Mouse (Mus musculus): Measurements from ENCODE around the gene Gbp8. TPM values are rescaled to one million over a fixed set of nuclear protein-coding genes. Genes with fewer than 3 reads are reported as not detected.
"Not testable (repeated sequence)": the region's sequence is repeated elsewhere in the genome, so short reads cannot be mapped to it uniquely, and the experiment has no call there.

Gene Gbp8
- polyA plus RNA-seq (2016; fragmentation: Nextera tagmentation; extraction: Ambion mirVana), result 0.29 and 0.33 TPM in 2 replicates

GRCm38 (mm10) chr5:105139409-105140088, at the start of gene Gbp8, which contains the start of the genes Gbp9 and Gbp4:
Gbp8 (minus strand) TSS chr5:105139540.
Gbp9 (minus strand) TSS chr5:105139539.
Gbp4 (minus strand) TSS chr5:105139586.
- H3K36me3 ChIP-seq; H3K9me3 ChIP-seq; H3K4me2 ChIP-seq (replicated peaks); H3K9ac ChIP-seq; ATAC-seq (ENCODE audit: low FRiP score, low read depth); H3K27ac ChIP-seq; H3K4me3 ChIP-seq; H3K4me1 ChIP-seq; H3K27me3 ChIP-seq (replicated peaks): not testable (repeated sequence)
- WGBS, result 30% methylated on average over 2 of the region's 2 CpGs

- Histone ChIP-seq H3K4me2 (replicated peaks) (no peak overlapping the region), H3K4me3 (no peak overlapping the region), H3K27me3 (replicated peaks) (no peaks in the 10 kb centered on the region), H3K4me1 (no peaks in the 10 kb centered on the region), H3K27ac (no peak overlapping the region), H3K36me3 (no peaks in the 10 kb centered on the region), H3K9ac (no peak overlapping the region), H3K9me3 (no peaks in the 10 kb centered on the region)
- no peak for ATAC-seq (ENCODE audit: low FRiP score, low read depth)
Measured at GRCm38 (mm10) chr5:105181446-105181845, 42.1 kb upstream of the Gbp8 start.

- H3K4me3 ChIP-seq, result no peak overlapping the region
- H3K27me3 ChIP-seq (replicated peaks), result no peaks in the 10 kb centered on the region
- no peak overlapping the region for H3K4me2 ChIP-seq (replicated peaks)
- no peak for ATAC-seq (ENCODE audit: low FRiP score, low read depth)
- H3K9me3 ChIP-seq, result no peaks in the 10 kb centered on the region
- 86% methylated on average over 5 of the region's 5 CpGs for WGBS
- no peak overlapping the region for H3K9ac ChIP-seq
- no peaks in the 10 kb centered on the region for H3K36me3 ChIP-seq
- H3K27ac ChIP-seq, result no peak overlapping the region
- no peaks in the 10 kb centered on the region for H3K4me1 ChIP-seq
Measured at GRCm38 (mm10) chr5:105156582-105156981, 17.2 kb upstream of the Gbp8 start.

- Histone ChIP-seq H3K9me3 (no peaks in the 10 kb centered on the region), H3K4me2 (replicated peaks) (no peak overlapping the region), H3K4me1 (no peaks in the 10 kb centered on the region), H3K9ac (no peak overlapping the region), H3K36me3 (no peaks in the 10 kb centered on the region), H3K4me3 (no peak overlapping the region), H3K27me3 (replicated peaks) (no peaks in the 10 kb centered on the region), H3K27ac (no peak overlapping the region)
- ATAC-seq (ENCODE audit: low FRiP score, low read depth), result no peak
Measured at GRCm38 (mm10) chr5:105154049-105154448, 14.7 kb upstream of the Gbp8 start.

- not testable (repeated sequence) for H3K9me3 ChIP-seq; H3K27ac ChIP-seq; H3K4me1 ChIP-seq; ATAC-seq (ENCODE audit: low FRiP score, low read depth); H3K27me3 ChIP-seq (replicated peaks); H3K36me3 ChIP-seq; H3K9ac ChIP-seq; H3K4me2 ChIP-seq (replicated peaks); H3K4me3 ChIP-seq
- whole genome bisulfite sequencing, result 68% methylated on average over 2 of the region's 2 CpGs
Measured at GRCm38 (mm10) chr5:105148062-105148461, 8.7 kb upstream of the Gbp8 start.

DNA sequence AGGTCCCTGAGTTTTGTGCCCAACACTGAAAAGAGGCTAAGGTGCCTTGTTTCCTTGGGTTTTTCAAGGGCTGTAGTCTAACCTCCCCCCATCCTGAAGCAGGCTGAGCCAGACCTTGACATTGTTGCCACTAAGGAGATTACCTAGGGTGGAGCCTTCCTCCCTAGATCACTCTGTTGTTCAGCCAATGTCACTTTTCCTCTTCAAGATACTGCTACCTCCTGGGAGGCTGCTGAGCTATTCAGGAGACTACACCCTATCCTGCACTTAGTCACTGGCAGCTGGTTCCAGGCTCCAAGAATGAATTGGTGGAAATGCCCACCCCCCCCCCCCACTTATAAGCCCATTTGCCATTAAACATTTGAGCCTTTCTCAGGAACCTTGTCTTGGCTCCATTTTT, 7.1 kb upstream of the Gbp8 start:
- no peaks in the 10 kb centered on the region for H3K36me3 ChIP-seq

GRCm38 (mm10) chr5:105145731-105146130, 6.4 kb upstream of the Gbp8 start:
- 68% methylated on average over 3 of the region's 3 CpGs for WGBS
- not testable (repeated sequence) for H3K27ac ChIP-seq, H3K36me3 ChIP-seq

More for the DNA sequence above, 7.1 kb upstream of the Gbp8 start:
- Histone ChIP-seq H3K9me3 (no peaks in the 10 kb centered on the region), H3K4me1 (no peaks in the 10 kb centered on the region), H3K27ac (no peak overlapping the region), H3K27me3 (replicated peaks) (no peaks in the 10 kb centered on the region), H3K4me2 (replicated peaks) (no peak overlapping the region), H3K9ac (no peak overlapping the region), H3K4me3 (no peak overlapping the region)
- no peak for ATAC-seq (ENCODE audit: low FRiP score, low read depth)

GRCm38 (mm10) chr5:105140089-105140810, 910 bp upstream of the Gbp8 start:
- 58% methylated on average over 2 of the region's 2 CpGs for WGBS
- H3K27me3 ChIP-seq (replicated peaks); H3K4me2 ChIP-seq (replicated peaks); H3K9me3 ChIP-seq; H3K9ac ChIP-seq; H3K4me1 ChIP-seq; H3K36me3 ChIP-seq; H3K4me3 ChIP-seq; H3K27ac ChIP-seq; ATAC-seq (ENCODE audit: low FRiP score, low read depth): not testable (repeated sequence)

More at GRCm38 (mm10) chr5:105145731-105146130, 6.4 kb upstream of the Gbp8 start:
- not testable (repeated sequence) for H3K9me3 ChIP-seq; H3K4me1 ChIP-seq; ATAC-seq (ENCODE audit: low FRiP score, low read depth); H3K4me2 ChIP-seq (replicated peaks); H3K4me3 ChIP-seq; H3K9ac ChIP-seq; H3K27me3 ChIP-seq (replicated peaks)

GRCm38 (mm10) chr5:105138906-105139305, 434 bp downstream of the Gbp8 start:
- 94% methylated on average over 1 of the region's 1 CpGs for WGBS
- H3K9me3 ChIP-seq, result no peaks in the 10 kb centered on the region
- no peak overlapping the region for H3K9ac ChIP-seq
- no peaks in the 10 kb centered on the region for H3K36me3 ChIP-seq
- H3K27ac ChIP-seq, result no peak overlapping the region
- H3K4me1 ChIP-seq, result no peaks in the 10 kb centered on the region
- ATAC-seq (ENCODE audit: low FRiP score, low read depth), result no peak
- no peak overlapping the region for H3K4me2 ChIP-seq (replicated peaks)
- no peak overlapping the region for H3K4me3 ChIP-seq
- H3K27me3 ChIP-seq (replicated peaks), result no peaks in the 10 kb centered on the region

DNA sequence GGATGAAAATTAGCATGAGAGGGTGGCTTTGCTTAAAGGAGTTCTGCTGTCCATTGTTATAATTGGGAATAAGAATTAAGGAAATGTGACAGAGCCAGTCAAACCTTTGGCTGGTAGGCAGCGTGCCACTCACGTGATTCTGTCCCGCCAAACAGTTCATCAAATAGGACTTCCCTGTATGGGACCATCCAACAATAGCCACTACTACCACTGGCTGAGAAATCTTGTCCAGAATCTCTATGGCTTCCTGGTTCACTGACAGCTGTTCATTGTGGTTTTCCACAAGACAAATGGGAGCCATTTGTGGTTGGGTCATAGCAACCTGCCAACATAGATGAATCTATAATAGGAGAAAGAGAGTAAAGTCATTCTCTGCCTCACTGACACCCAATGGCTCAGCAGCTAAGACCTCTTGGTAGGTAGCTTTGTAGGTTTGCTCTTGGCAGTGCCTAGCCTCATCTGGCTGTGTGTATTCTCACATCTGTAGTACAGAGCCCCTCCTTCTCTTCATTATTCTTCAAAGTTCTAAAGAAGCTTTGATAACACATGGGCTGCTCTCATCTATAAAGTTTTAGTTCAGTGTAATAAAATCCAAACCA, 2.5 kb downstream of the Gbp8 start:
- H3K27me3 ChIP-seq (replicated peaks); H3K4me2 ChIP-seq (replicated peaks); H3K4me1 ChIP-seq; H3K27ac ChIP-seq; ATAC-seq (ENCODE audit: low FRiP score, low read depth); H3K36me3 ChIP-seq; H3K9me3 ChIP-seq; H3K4me3 ChIP-seq; H3K9ac ChIP-seq: not testable (repeated sequence)
- WGBS, result 80% methylated on average over 3 of the region's 3 CpGs

GRCm38 (mm10) chr5:105121731-105122130, 17.6 kb downstream of the Gbp8 start:
- not testable (repeated sequence) for H3K9me3 ChIP-seq; H3K4me2 ChIP-seq (replicated peaks); H3K27ac ChIP-seq; H3K4me3 ChIP-seq; H3K27me3 ChIP-seq (replicated peaks); H3K36me3 ChIP-seq; H3K9ac ChIP-seq; ATAC-seq (ENCODE audit: low FRiP score, low read depth); H3K4me1 ChIP-seq
- WGBS, result 85% methylated on average over 6 of the region's 6 CpGs

- no peaks in the 10 kb centered on the region for H3K4me1 ChIP-seq
- H3K27ac ChIP-seq, result no peak overlapping the region
- H3K9me3 ChIP-seq, result no peaks in the 10 kb centered on the region
- no peaks in the 10 kb centered on the region for H3K27me3 ChIP-seq (replicated peaks)
- H3K9ac ChIP-seq, result no peak overlapping the region
- 86% methylated on average over 2 of the region's 2 CpGs for WGBS
- no peak overlapping the region for H3K4me2 ChIP-seq (replicated peaks)
- H3K36me3 ChIP-seq, result no peaks in the 10 kb centered on the region
- no peak for ATAC-seq (ENCODE audit: low FRiP score, low read depth)
- no peak overlapping the region for H3K4me3 ChIP-seq
Measured at GRCm38 (mm10) chr5:105115740-105116139, 23.6 kb downstream of the Gbp8 start.

Measured in neural tube, embryonic 12.5 days (tissue).